Mouse (Mus musculus): ENCODE results near the gene Hist1h3i. TPM values are rescaled to one million over a fixed set of nuclear protein-coding genes. Genes with fewer than 3 reads are reported as not detected.

Gene Hist1h3i
- 144 TPM for total RNA-seq (2023)

GRCm38 (mm10) chr13:21783255-21783617, at the start of gene Hist1h3i:
Gene Hist1h3i, minus strand, starts transcription at chr13:21783370.

DNA sequence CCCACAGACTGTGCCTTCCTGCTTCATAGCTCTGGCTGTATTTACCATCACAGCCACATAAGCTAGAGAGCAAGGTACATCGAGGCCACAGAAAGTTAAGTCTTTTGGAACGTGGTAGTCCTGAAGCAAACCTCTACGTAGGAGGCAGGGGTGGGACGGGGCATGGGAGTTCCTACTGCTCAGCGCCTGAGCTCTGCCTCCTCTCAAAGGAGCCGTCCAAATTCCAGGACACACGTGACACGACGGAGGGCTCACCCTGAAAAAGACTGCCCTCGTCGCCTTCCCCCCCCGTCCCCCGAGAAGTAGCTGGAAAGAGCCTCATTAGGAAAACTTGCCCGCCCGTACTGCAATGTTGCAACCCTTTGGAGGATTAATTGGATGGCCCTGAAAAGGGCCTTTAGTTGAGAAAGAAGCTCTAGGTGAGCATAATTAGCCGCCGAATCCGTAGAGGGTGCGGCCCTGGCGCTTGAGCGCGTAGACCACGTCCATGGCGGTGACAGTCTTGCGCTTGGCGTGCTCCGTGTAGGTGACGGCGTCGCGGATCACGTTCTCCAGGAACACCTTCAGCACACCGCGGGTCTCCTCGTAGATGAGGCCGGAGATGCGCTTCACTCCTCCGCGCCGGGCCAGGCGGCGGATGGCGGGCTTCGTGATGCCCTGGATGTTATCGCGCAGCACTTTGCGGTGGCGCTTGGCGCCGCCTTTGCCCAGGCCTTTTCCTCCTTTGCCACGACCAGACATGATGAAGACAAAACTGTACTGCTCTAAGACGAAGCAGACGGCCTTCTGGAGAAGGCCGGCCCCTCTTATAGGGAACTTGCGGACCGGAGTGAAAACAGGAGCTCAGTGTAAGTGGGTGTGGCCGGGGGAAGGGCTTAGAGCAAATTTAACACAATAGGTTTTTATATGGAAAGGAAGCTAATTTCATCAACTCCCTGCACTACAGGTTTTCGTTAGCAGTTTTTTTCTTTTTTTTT, 48.5 kb upstream of the Hist1h3i start, which contains the start of gene Hist1h4n:
Gene Hist1h4n (minus strand): TSS at position 779 of the 977 bp plus-strand sequence.

GRCm38 (mm10) chr13:21811539-21811938, 28.4 kb upstream of the Hist1h3i start, which contains the start of gene Hist1h4m:
Gene Hist1h4m, plus strand, starts transcription at chr13:21811746.

GRCm38 (mm10) chr13:21810073-21810472, 26.9 kb upstream of the Hist1h3i start, which contains the start of the genes Hist1h2bq and Hist1h2ao:
Gene Hist1h2bq, minus strand, starts transcription at chr13:21810197.
Gene Hist1h2ao, plus strand, starts transcription at chr13:21810465.

GRCm38 (mm10) chr13:21786899-21787629, 3.9 kb upstream of the Hist1h3i start, which contains the start of the genes Hist1h2an and Hist1h2bp:
Gene Hist1h2an, minus strand, starts transcription at chr13:21787218.
Gene Hist1h2bp, plus strand, starts transcription at chr13:21787461.

GRCm38 (mm10) chr13:21779767-21780731, 3.1 kb downstream of the Hist1h3i start, which contains the start of gene Hist1h1b:
Gene Hist1h1b, minus strand, starts transcription at chr13:21780625.

GRCm38 (mm10) chr13:21753524-21754285, 29.5 kb downstream of the Hist1h3i start, which contains the start of the genes Hist1h2ak and Hist1h2bn:
Gene Hist1h2ak, minus strand, starts transcription at chr13:21753827.
Gene Hist1h2bn, plus strand, starts transcription at chr13:21754123.

DNA sequence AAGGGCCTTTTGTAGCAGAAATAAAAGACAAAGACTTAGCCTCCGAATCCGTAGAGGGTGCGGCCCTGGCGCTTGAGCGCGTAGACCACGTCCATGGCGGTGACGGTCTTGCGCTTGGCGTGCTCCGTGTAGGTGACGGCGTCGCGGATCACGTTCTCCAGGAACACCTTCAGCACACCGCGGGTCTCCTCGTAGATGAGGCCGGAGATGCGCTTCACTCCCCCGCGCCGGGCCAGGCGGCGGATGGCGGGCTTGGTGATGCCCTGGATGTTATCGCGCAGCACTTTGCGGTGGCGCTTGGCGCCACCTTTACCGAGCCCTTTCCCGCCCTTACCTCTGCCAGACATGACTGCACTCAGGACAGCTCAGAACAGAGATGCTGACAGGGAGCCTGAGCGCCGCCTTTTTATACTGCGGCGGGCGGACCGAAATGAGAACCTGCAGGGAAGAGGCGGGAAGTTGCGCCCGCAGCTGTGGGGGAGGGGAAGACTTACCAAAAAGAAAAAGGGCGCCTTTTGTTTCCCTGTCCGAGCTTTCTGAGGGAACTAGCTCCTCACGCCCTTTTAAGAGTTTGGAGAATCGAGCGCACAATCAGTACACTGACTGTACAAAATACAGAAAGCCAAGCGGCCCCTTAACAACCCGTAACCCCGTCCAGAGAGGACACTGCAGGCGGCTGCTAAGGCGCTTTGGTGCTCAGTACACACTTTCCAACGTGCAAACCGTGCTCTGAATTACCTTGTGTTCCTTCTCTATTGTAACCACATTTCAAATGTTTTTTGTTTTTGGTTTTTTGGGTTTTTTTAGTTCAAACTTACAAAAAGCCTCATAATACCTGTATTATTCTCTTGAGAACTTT, 32.8 kb downstream of the Hist1h3i start, which contains the start of gene Hist1h4k:
Gene Hist1h4k (minus strand): TSS at position 347 of the 859 bp plus-strand sequence.

DNA sequence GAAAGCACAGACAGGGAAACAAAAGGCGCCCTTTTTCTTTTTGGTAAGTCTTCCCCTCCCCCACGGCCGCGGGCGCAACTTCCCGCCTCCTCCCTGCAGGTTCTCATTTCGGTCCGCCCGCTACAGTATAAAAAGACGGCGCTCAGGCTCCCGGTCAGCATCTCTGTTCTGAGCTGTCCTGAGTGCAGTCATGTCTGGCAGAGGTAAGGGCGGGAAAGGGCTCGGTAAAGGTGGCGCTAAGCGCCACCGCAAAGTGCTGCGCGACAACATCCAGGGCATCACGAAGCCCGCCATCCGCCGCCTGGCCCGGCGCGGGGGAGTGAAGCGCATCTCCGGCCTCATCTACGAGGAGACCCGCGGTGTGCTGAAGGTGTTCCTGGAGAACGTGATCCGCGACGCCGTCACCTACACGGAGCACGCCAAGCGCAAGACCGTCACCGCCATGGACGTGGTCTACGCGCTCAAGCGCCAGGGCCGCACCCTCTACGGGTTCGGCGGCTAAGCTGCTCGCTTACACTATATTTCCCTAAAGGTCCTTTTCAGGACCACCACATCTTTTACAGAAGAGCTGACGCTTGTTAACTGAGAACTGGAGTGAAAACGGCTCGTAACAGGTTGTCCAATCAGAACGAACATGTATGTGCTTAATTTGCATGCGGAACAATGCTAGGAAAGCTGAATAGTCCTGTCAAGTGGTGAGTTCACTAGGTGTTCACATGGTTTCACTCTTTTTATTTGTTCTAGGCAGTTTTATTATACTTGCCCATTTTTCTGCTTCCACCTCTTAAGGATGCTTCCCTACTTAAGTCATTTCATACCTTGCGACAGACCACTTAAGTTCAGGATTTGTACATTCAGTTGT, 48.0 kb downstream of the Hist1h3i start, which contains the start of gene Hist1h4j:
Gene Hist1h4j (plus strand): TSS at position 159 of the 862 bp plus-strand sequence.

Other genes starting within 250 kb of the Hist1h3i start
- not detected for gene Olfr1366, start 240.6 kb downstream of the Hist1h3i start, total RNA-seq (2023)
- not detected for gene Olfr1535, start 223.5 kb downstream of the Hist1h3i start, total RNA-seq (2023)
- not detected for gene Olfr1364, start 201.6 kb downstream of the Hist1h3i start, total RNA-seq (2023)
- gene Olfr1362, start 169.3 kb downstream of the Hist1h3i start, total RNA-seq (2023) = not detected
- not detected for gene Olfr11, start 140.9 kb downstream of the Hist1h3i start, total RNA-seq (2023)
- gene Olfr1361, start 120.0 kb downstream of the Hist1h3i start, total RNA-seq (2023) = not detected
- not detected for gene Olfr1360, start 106.0 kb downstream of the Hist1h3i start, total RNA-seq (2023)
- gene Olfr1359, start 85.3 kb downstream of the Hist1h3i start, total RNA-seq (2023) = not detected
- gene Hist1h2bl, start 67.2 kb downstream of the Hist1h3i start, total RNA-seq (2023) = 29.9 TPM
- gene Hist1h2ai, start 66.9 kb downstream of the Hist1h3i start, total RNA-seq (2023) = 37.0 TPM
- 46.7 TPM for gene Hist1h3h, start 65.7 kb downstream of the Hist1h3i start, total RNA-seq (2023)
- 4.5 TPM for gene Hist1h2bm, start 61.3 kb downstream of the Hist1h3i start, total RNA-seq (2023)
- 10.9 TPM for gene Hist1h4j, start 48.3 kb downstream of the Hist1h3i start, total RNA-seq (2023)
- 328 TPM for gene Hist1h4k, start 32.9 kb downstream of the Hist1h3i start, total RNA-seq (2023)
- 31.4 TPM for gene Hist1h2ak, start 29.5 kb downstream of the Hist1h3i start, total RNA-seq (2023)
- 80.0 TPM for gene Hist1h2bn, start 29.2 kb downstream of the Hist1h3i start, total RNA-seq (2023)
- 8.9 TPM for gene Hist1h1b, start 2.7 kb downstream of the Hist1h3i start, total RNA-seq (2023)
- gene Hist1h2an, start 3.8 kb upstream of the Hist1h3i start, total RNA-seq (2023) = 10.1 TPM
- 16.9 TPM for gene Hist1h2bp, start 4.1 kb upstream of the Hist1h3i start, total RNA-seq (2023)
- gene Hist1h2bq, start 26.8 kb upstream of the Hist1h3i start, total RNA-seq (2023) = 74.5 TPM
- 58.9 TPM for gene Hist1h2ao, start 27.1 kb upstream of the Hist1h3i start, total RNA-seq (2023)
- 281 TPM for gene Hist1h4m, start 28.4 kb upstream of the Hist1h3i start, total RNA-seq (2023)
- gene Hist1h4n, start 48.8 kb upstream of the Hist1h3i start, total RNA-seq (2023) = 118 TPM
- gene Hist1h2ap, start 50.1 kb upstream of the Hist1h3i start, total RNA-seq (2023) = 61.6 TPM
- 74.1 TPM for gene Hist1h2br, start 50.4 kb upstream of the Hist1h3i start, total RNA-seq (2023)
- gene Zfp184, start 161.7 kb upstream of the Hist1h3i start, total RNA-seq (2023) = 0.67 TPM
- not detected for gene Pom121l2, start 197.8 kb upstream of the Hist1h3i start, total RNA-seq (2023)
- 0.28 TPM for gene Prss16, start 226.4 kb upstream of the Hist1h3i start, total RNA-seq (2023)